Mouse (Mus musculus) kidney, adult 11 months (tissue): ENCODE measurements around the gene Nfrkb.

Source experiments
- DNase-seq: peaks from one replicate; pipeline ENCODE4 v3.0.0; 2022

Gene Nfrkb

GRCm38 (mm10) chr9:31430011-31430410 is 44.0 kb downstream of the Nfrkb start:
- no peak for DNase-seq

DNA sequence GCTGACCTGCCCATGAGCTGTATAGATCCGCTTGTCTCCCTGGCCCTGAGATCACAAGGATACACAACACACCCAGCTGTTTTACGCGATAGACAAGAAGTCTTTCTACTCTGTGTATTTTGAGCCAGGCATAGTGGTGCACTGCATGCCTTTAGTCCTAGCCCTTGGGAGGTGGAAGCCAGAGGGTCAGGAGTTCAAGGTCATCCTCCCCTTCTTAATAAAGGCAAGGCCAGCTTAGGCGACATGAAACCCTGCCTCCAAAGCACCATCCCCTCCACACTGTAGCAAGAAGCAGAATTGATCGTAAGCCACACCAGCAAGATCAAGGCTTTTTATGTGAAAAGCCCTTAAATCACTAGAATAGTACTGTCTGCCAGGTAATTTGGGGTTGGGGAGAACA is 45.8 kb downstream of the Nfrkb start:
- DNase-seq = no peak

DNA sequence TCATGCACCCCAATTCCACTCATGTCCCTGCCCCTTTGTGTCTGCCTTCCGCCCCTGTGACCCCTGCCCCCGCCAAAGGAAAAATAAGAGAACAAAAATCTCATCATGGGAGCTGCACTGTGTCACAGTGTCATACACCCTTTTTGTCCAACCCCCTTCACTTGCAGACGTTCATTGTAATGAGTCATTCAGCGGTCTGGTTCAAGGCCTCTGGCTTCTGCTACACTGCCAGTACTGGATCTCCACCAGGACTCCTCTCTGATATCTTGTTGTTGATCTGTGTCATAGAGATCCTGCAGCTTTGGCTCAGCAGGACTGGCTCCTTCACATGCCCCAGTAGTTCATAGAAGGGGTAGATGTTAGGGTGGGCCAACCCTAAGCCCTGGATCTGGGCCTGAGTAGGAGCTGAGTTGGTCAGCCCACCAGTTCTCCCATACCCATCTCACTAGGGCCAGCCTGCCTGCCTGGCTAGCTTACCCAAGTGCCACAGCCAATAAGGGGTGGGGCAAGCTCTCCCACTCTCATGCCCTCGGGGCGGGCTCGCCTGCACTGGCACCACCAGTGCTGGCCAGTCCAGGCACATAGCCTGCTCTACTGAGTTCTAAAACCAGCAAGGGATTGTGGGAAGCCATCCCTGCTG is 46.5 kb downstream of the Nfrkb start:
- DNase-seq = peak; percentile 47

GRCm38 (mm10) chr9:31433431-31433830 is 47.4 kb downstream of the Nfrkb start:
- no peak for DNase-seq

GRCm38 (mm10) chr9:31435415-31435814 is 49.4 kb downstream of the Nfrkb start:
- no peak for DNase-seq

GRCm38 (mm10) chr9:31437861-31438260 is 51.9 kb downstream of the Nfrkb start:
- peak; percentile 63 for DNase-seq

- no peak for DNase-seq
Measured at GRCm38 (mm10) chr9:31438834-31439233, 52.8 kb downstream of the Nfrkb start.

- DNase-seq = no peak
Measured at GRCm38 (mm10) chr9:31439341-31439740, 53.3 kb downstream of the Nfrkb start.

- no peak for DNase-seq
Measured at GRCm38 (mm10) chr9:31440366-31440765, 54.4 kb downstream of the Nfrkb start.

DNA sequence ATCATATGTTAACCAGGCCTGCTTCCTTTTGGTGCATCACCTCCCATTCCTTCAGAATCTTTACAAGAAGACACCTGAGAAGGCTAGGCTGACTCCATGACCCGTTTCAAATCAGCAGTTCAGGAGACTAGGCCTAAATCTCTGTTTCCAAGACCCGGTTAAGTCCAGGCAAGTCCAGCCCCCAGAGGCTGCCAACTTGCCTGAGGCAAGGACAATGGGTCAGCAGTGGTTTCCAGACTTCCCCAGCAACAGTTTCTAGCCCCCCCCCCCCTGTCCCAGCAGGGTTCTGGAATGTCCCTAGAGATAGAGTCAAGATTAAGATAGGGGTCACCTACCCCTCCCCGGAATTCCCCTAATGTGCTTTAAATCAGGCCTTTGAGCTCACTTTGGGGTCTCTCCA is 55.5 kb downstream of the Nfrkb start:
- DNase-seq = no peak

DNA sequence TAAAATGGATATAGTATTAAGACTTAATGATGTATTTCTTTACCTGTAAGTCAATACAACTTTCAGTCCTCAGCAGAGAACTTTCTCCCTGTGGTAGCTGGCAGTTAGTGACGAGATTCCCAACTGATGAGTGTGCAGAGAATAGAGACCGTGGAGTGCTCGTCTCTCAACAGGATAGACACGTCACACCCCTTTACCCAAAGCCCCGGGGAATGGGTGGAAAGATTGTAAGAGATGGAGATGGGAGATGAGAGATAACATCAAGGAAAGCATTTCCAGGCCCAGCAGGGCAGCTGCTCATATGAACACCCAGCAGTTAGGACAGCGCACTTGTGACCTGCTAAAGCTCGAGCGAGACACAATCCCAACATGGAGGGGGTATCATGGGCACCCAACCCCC is 58.2 kb downstream of the Nfrkb start:
- no peak for DNase-seq

DNA sequence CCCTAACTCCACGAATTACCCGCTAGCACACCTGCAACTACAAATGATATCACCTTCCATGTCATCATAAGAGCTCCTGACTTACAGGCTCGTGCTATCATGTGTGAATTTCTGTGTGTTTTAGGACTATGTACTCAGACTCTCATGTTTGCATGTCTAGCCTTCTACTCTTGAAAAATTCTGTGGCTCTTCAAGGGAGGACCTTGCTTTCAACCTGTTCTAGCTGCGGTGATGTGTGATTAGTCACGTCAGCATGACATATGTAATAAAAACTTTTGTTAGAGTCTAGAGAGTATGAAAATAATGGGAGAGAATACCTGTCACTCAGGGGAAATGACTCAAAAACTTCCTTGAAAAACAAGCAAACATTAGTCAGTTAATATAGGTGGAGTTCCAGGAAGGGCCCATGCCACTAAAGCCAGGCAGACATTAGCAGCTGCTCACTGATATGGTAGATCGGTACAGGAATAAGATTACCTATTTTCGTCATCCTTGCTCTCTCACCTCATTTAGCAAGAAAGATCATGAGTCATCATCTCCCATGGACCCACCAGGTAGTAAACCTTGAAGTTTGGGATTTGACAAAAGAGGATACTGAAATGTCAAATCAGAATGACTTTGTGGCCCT is 63.3 kb downstream of the Nfrkb start:
- DNase-seq = no peak

GRCm38 (mm10) chr9:31452166-31452565 is 66.2 kb downstream of the Nfrkb start:
- DNase-seq = no peak

- DNase-seq = no peak
Measured at GRCm38 (mm10) chr9:31454356-31454755, 68.4 kb downstream of the Nfrkb start.

GRCm38 (mm10) chr9:31463190-31463589 is 77.2 kb downstream of the Nfrkb start:
- DNase-seq = no peak

GRCm38 (mm10) chr9:31463692-31464474 is 77.9 kb downstream of the Nfrkb start, which contains the start of gene Tmem45b:
Gene Tmem45b, minus strand, starts transcription at chr9:31464462.
- peak; percentile 20 for DNase-seq
